Mouse (Mus musculus) thymus, adult 2 months (tissue): ENCODE measurements around the gene Ppp2r5b.

ENCODE experiments used
- CTCF ChIP-seq: fragments of 200-500 bp; IDR thresholded peaks from 2 replicates; pipeline ENCODE4 v1.5.1; 2012; ENCODE audit warnings: mild to moderate bottlenecking, control low read depth, low read length, moderate library complexity, borderline replicate concordance; ENCODE audit not compliant: control insufficient read depth, poor library complexity, insufficient read depth; ENCODE audit errors: extremely low read depth
- POLR2A ChIP-seq: fragments of 200-500 bp; IDR thresholded peaks from 2 replicates; pipeline ENCODE4 v1.6.1; 2012; ENCODE audit warnings: mild to moderate bottlenecking, low read length, control low read depth, moderate library complexity; ENCODE audit not compliant: control insufficient read depth, poor library complexity, insufficient read depth; ENCODE audit errors: extremely low read depth

DNA sequence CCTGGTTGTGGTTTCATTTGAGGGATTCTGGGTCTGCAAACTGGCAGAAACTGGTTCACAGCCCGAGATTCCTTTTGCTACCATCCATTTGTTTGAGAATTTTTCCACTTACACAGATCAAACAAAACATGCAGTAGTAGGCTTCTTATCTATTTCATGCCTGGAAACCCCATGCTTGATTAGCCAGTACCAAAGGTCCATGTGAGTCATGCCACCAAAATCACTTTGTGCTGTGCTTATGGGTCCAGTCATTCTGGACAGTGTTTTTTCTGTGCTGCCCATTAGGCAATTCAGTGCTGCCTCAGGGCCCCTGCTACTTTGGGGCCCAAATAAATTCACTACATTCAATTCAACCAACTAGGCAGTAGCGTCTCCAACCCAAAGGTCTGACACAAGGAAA, 31.4 kb downstream of the Ppp2r5b start:
- no peak for TF ChIP-seq POLR2A
- TF ChIP-seq CTCF, result no peak
